Mouse (Mus musculus) thymus, postnatal 0 days (tissue): ENCODE results near the gene Vegfa. TPM values are rescaled to one million over a fixed set of nuclear protein-coding genes. Genes with fewer than 3 reads are reported as not detected.

Experiments
- DNase-seq: peaks from one replicate; pipeline ENCODE4 v3.0.0-alpha.2; 2015; ENCODE audit warnings: low spot score
- polyA plus RNA-seq: library from polyadenylated mRNA; unstranded; fragments of >200 nt; fragmentation: Nextera tagmentation; extraction: Ambion mirVana; gene quantifications from 2 replicates; pipeline ENCODE4 v1.2.1, GENCODE M21; 2015

The Vegfa gene
- polyA plus RNA-seq, 1 experiment from 2014 or later, result 1.3 TPM

GRCm38 (mm10) chr17:46027066-46027917 is 4.9 kb downstream of the Vegfa start:
- DNase-seq, result peak; percentile 30

GRCm38 (mm10) chr17:46025927-46026668 is 6.1 kb downstream of the Vegfa start:
- DNase-seq, result peak; percentile 8

- DNase-seq, result no peak
These were observed 7.0 kb downstream of the Vegfa start for GRCm38 (mm10) chr17:46025207-46025606.

GRCm38 (mm10) chr17:46024192-46024591 is 8.0 kb downstream of the Vegfa start:
- no peak for DNase-seq

- DNase-seq, result no peak
These were observed 8.6 kb downstream of the Vegfa start for GRCm38 (mm10) chr17:46023572-46023971.

GRCm38 (mm10) chr17:46022934-46023333 is 9.2 kb downstream of the Vegfa start:
- DNase-seq, result no peak

- no peak for DNase-seq
These were observed 9.7 kb downstream of the Vegfa start for GRCm38 (mm10) chr17:46022427-46022826.

GRCm38 (mm10) chr17:46021760-46022159 is 10.4 kb downstream of the Vegfa start:
- DNase-seq, result no peak

GRCm38 (mm10) chr17:46021173-46021572 is 11.0 kb downstream of the Vegfa start:
- DNase-seq, result no peak

GRCm38 (mm10) chr17:46020579-46020978 is 11.6 kb downstream of the Vegfa start:
- DNase-seq, result no peak

GRCm38 (mm10) chr17:46018736-46019004 is 13.5 kb downstream of the Vegfa start:
- no peak for DNase-seq

- DNase-seq, result no peak
These were observed 14.0 kb downstream of the Vegfa start for GRCm38 (mm10) chr17:46017946-46018735.

GRCm38 (mm10) chr17:46016617-46017016 is 15.6 kb downstream of the Vegfa start:
- no peak for DNase-seq

- DNase-seq, result no peak
These were observed 16.2 kb downstream of the Vegfa start for GRCm38 (mm10) chr17:46015967-46016366.

GRCm38 (mm10) chr17:46014935-46015334 is 17.2 kb downstream of the Vegfa start:
- DNase-seq, result no peak

- DNase-seq, result no peak
These were observed 18.6 kb downstream of the Vegfa start for GRCm38 (mm10) chr17:46013549-46013948.

GRCm38 (mm10) chr17:46012211-46012610 is 20.0 kb downstream of the Vegfa start:
- no peak for DNase-seq

- no peak for DNase-seq
These were observed 21.7 kb downstream of the Vegfa start for GRCm38 (mm10) chr17:46010462-46010861.

- no peak for DNase-seq
These were observed 23.0 kb downstream of the Vegfa start for GRCm38 (mm10) chr17:46009182-46009581.

- DNase-seq, result no peak
These were observed 26.7 kb downstream of the Vegfa start for GRCm38 (mm10) chr17:46005458-46005857.

GRCm38 (mm10) chr17:46004482-46004881 is 27.7 kb downstream of the Vegfa start:
- DNase-seq, result no peak
